Mouse (Mus musculus) lung, postnatal 0 days (tissue): ENCODE measurements at regions not wholly inside any gene's neighbourhood (a gene's known extent, or its start where the extent isn't known, plus 50 kb on each side); places are given as distances from the start of the nearest gene placed in this dataset.

Source experiments
- CTCF ChIP-seq: IDR thresholded peaks from 2 replicates; pipeline ENCODE4 v1.5.1; 2016; ENCODE audit warnings: antibody characterized with exemption, mild to moderate bottlenecking
- EP300 ChIP-seq: IDR thresholded peaks from 2 replicates; pipeline ENCODE4 v1.6.1; 2016; ENCODE audit warnings: antibody characterized with exemption, mild to moderate bottlenecking, control low read depth

GRCm38 (mm10) chr3:41467857-41468256 lies 87.7 kb upstream of the Jade1 start:
- TF ChIP-seq EP300 (no peak), CTCF (no peak)
